Mouse (Mus musculus): ENCODE data around the gene Cdan1. TPM values are rescaled to one million over a fixed set of nuclear protein-coding genes. Genes with fewer than 3 reads are reported as not detected.

Gene Cdan1
- total and polyA plus RNA-seq, 3 experiments, result 5.8 to 13.8 (median 10.1) TPM

DNA sequence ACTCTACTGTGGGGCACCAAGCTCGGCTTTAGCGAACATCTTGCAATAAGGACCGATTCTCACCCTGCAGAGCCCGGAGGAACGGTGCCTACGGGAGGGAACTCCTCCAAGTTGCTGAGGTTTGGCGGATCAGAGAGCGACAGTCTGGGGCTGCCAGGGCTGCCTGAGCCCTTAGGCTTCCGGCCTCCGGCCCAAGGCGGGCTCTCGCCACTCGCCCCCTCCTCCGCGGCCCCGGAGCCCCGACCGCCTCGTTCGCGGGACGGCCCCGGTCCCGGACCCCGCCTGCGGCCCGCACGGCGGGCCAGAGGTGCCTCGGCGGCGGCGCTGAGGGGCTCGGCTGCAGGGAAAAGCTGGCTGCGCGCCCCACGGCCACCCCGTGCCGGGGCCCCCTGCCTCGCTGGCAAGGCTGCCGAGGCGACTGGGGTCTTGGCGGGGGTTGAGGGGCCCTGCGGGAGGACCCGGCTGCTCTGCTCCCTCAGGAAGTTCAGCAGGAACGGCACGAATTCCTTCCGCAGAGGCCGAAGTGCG, 119.2 kb downstream of the Cdan1 start:
- no peak for TF ChIP-seq RCOR1 (conservative IDR thresholded peaks at IDR 0.05; ENCODE audit: low read depth, low read length)
- TF ChIP-seq MYC (IDR thresholded peaks at IDR 0.05; ENCODE audit: low read depth, low read length), result no peak
- no peak for TF ChIP-seq USF1 (IDR thresholded peaks at IDR 0.05; ENCODE audit: low read depth, low read length)
- no peak for TF ChIP-seq JUN (IDR thresholded peaks at IDR 0.05; ENCODE audit: insufficient read depth, low read depth, low read length)
- TF ChIP-seq TCF12 (IDR thresholded peaks at IDR 0.05; ENCODE audit: low read depth, low read length), result no peak
- TF ChIP-seq MAX (IDR thresholded peaks at IDR 0.05; ENCODE audit: low read length), result no peak
- TF ChIP-seq ELF1 (IDR thresholded peaks at IDR 0.05; ENCODE audit: low read depth, low read length), result no peak
- no peak for TF ChIP-seq ZMIZ1 (IDR thresholded peaks at IDR 0.05; ENCODE audit: low read depth, low read length)
- DNase-seq (ENCODE audit: extremely low read depth), result no peak
- peaks cover 13 to 51% of the 10 kb centered on the region in 2 experiments for H3K4me1 ChIP-seq (ENCODE audit: control insufficient read depth in 1 of 2, insufficient read depth in 2 of 2)
- dilution Hi-C loops (cut with MboI; ENCODE audit: extremely low pct_ligation_motif_present, extremely low pct_unique_long_range_greater_than_20kb, low sequenced_read_pairs) (no loop called here), in situ Hi-C loops (cut with MboI; ENCODE audit: low pct_ligation_motif_present, low pct_unique_long_range_greater_than_20kb, low sequenced_read_pairs) (no loop called here)
- H3K9ac ChIP-seq (ENCODE audit: insufficient read depth, low read depth), result peak overlapping the region; percentile 85
- peaks cover 23 to 41% of the 10 kb centered on the region in 2 experiments for H3K36me3 ChIP-seq (replicated peaks in 1 of 2; ENCODE audit: control insufficient read depth in 1 of 2, insufficient read depth in 1 of 2, low read length in 1 of 2)
- H3K27ac ChIP-seq (ENCODE audit: insufficient read depth, low read depth), result no peak overlapping the region
- H3K4me3 ChIP-seq (replicated peaks in 1 of 3; ENCODE audit: low read depth in 2 of 3, low read length in 2 of 3, poor library complexity in 1 of 3), result peak overlapping the region; percentile 83 to 98 (median 84)
- no peaks in the 10 kb centered on the region for H3K9me3 ChIP-seq (replicated peaks; ENCODE audit: low read length)
- H3K4me2 ChIP-seq (ENCODE audit: insufficient read depth, low read depth, poor library complexity, severe bottlenecking), result peak overlapping the region; percentile 63; the same call in 1 of the 2 replicates
- no peaks in the 10 kb centered on the region for H3K27me3 ChIP-seq (replicated peaks)
- H3K79me2 ChIP-seq (replicated peaks; ENCODE audit: control insufficient read depth, extremely low read depth, insufficient read depth, poor library complexity, severe bottlenecking), result peaks cover 11% of the 10 kb centered on the region; the same call in 1 of the 2 replicates

DNA sequence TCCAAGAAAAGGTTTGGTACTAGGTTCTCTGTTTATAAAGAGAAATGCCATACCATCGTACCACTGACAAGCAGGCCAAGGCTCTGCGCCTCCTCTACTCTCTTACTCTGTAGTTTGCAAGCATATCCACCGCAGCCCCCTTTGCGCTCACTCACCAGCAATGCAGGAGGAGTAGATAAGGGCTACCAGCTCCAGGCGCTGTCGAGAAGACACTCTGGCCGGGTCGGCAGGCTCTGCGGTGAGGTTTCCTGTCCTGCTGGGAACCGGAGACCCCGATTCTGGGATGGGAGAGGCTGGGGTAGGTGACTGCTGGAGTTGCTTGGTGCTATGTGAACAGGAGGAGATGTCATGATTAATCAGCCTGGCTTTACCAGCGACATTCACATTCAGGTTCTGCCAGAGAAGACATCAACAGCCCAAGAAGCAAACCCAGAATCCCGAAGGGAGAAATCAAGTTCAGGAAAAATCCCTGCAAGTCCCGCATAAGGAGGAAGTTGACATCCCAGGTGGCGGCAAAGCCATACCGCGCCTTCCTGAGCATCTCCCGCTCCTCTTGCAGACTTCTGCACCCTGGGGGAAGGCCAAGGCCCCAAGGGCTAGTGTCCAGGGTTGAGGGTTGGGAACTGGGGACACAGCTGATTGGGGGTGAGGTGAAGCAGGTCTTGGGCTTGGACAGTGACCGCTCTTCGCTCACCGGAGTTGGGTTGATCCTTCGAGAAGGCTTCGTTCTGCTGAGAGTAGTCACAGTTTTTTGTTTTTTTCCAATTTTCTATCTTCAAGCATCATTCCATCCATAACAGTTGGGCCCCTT, 119.9 kb downstream of the Cdan1 start:
- in situ Hi-C loops (cut with MboI; ENCODE audit: low pct_ligation_motif_present, low pct_unique_long_range_greater_than_20kb, low sequenced_read_pairs), result no loop called here
- Histone ChIP-seq H3K27ac (ENCODE audit: insufficient read depth, low read depth) (no peak overlapping the region), H3K9me3 (replicated peaks; ENCODE audit: low read length) (no peaks in the 10 kb centered on the region), H3K36me3 (replicated peaks in 1 of 2; ENCODE audit: control insufficient read depth in 1 of 2, insufficient read depth in 1 of 2, low read length in 1 of 2) (peaks cover 23 to 44% of the 10 kb centered on the region in 2 experiments), H3K27me3 (replicated peaks) (no peaks in the 10 kb centered on the region), H3K4me3 (replicated peaks in 1 of 3; ENCODE audit: low read depth in 2 of 3, low read length in 2 of 3, poor library complexity in 1 of 3) (peak overlapping the region; percentile 83 to 98 (median 84)), H3K4me1 (ENCODE audit: control insufficient read depth in 1 of 2, insufficient read depth in 2 of 2) (peaks cover 19 to 58% of the 10 kb centered on the region in 2 experiments), H3K9ac (ENCODE audit: insufficient read depth, low read depth) (peak overlapping the region; percentile 85; the same call in 1 of the 2 replicates), H3K79me2 (replicated peaks; ENCODE audit: control insufficient read depth, extremely low read depth, insufficient read depth, poor library complexity, severe bottlenecking) (peaks cover 11% of the 10 kb centered on the region; the same call in 1 of the 2 replicates), H3K4me2 (ENCODE audit: insufficient read depth, low read depth, poor library complexity, severe bottlenecking) (peak overlapping the region; percentile 63; the same call in 1 of the 2 replicates)
- no peak for DNase-seq (ENCODE audit: extremely low read depth)
- dilution Hi-C loops (cut with MboI; ENCODE audit: extremely low pct_ligation_motif_present, extremely low pct_unique_long_range_greater_than_20kb, low sequenced_read_pairs), result no loop called here
- TF ChIP-seq RCOR1 (conservative IDR thresholded peaks at IDR 0.05; ENCODE audit: low read depth, low read length) (no peak), MYC (IDR thresholded peaks at IDR 0.05; ENCODE audit: low read depth, low read length) (no peak), USF2 (conservative IDR thresholded peaks at IDR 0.05; ENCODE audit: low read depth, low read length) (no peak), ZNF384 (IDR thresholded peaks at IDR 0.05; ENCODE audit: low read depth, low read length) (no peak), SIN3A (IDR thresholded peaks at IDR 0.05; ENCODE audit: low read length) (no peak; the same call in 1 of the 2 replicates), MAZ (IDR thresholded peaks at IDR 0.05; ENCODE audit: low read depth, low read length) (no peak), POLR2A (IDR thresholded peaks at IDR 0.05; ENCODE audit: low read depth, low read length) (no peak), MAX (IDR thresholded peaks at IDR 0.05; ENCODE audit: low read length) (no peak), ZKSCAN1 (IDR thresholded peaks at IDR 0.05; ENCODE audit: borderline replicate concordance, low read depth, low read length) (no peak)
